Mouse (Mus musculus) Patski (cell line): ENCODE results near the gene Blvra. TPM values are rescaled to one million over a fixed set of nuclear protein-coding genes. Genes with fewer than 3 reads are reported as not detected.
"Not testable (repeated sequence)": the region's sequence is repeated elsewhere in the genome, so short reads cannot be mapped to it uniquely, and the experiment has no call there.

Experiments used
- ATAC-seq: fragments of 100-300 bp; one replicate; pipeline ENCODE4 v1.8.0; 2021
- CTCF ChIA-PET: fragments of 350-600 bp; sonication (Branson Sonifier 250); formaldehyde crosslinking; loops from one replicate; lab custom pipeline; 2022; ENCODE audit warnings: inconsistent platforms; lab: Charles Lee
- POLR2A ChIA-PET: fragments of 350-600 bp; sonication (Branson Sonifier 250); formaldehyde crosslinking; loops from one replicate; lab custom pipeline; 2022; ENCODE audit warnings: antibody characterized with exemption, inconsistent platforms; lab: Charles Lee
- DNase-seq: peaks from one replicate; pipeline ENCODE4 v3.0.0-alpha.2; 2011; ENCODE audit warnings: low read depth, low spot score
- H3K27me3 ChIP-seq: fragments of 371-371 bp; one replicate; pipeline ENCODE4 v1.5.1; 2021
- CTCF ChIP-seq: fragments of 100-300 bp; IDR thresholded peaks from one replicate; pipeline ENCODE4 v1.5.1; 2021
- in situ Hi-C: fragments of 300-500 bp; cut with MboI; formaldehyde crosslinking; loops from 3 replicates; pipeline ENCODE4 v1.11.1; 2018; ENCODE audit warnings: low pct_unique_long_range_greater_than_20kb, mixed read lengths
- polyA plus RNA-seq: library from polyadenylated mRNA; unstranded; gene quantifications from one replicate; pipeline ENCODE4 v1.2.3, GENCODE M21; 2021

Blvra gene
- polyA plus RNA-seq, 1 experiment from 2014 or later: 35.8 TPM

DNA sequence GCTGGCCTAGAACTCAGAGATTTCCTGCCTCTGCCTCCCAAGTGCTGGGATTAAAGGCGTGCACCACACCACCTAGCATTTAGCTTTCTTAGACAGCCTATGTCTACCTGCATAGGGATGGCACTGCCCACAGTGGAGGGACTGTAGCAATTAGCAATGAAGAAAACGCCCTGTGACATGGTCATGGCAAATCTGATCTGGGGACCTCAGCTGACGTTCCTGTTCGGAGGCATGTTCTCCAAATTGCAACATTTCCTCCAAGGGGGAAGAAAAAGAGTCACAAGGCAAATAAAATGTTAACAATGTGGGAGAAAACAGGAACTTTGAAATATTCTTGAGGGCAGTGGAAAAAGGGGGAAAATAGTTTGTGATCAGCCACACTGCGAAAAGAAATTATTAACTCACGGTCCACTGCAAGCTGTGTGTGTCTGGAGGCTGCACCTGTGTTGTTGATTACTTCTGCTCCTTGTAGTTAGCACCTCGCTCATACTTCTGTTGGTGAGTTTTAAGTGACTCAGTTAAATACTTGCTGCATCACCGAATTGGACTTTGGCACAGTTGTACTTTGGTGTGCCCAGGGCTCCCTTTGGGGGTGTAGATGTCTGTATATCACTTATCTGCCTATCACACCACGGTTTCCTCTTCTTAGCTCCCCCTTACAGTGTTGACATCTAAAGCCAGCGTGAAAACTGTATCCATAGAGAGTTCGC is 9.6 kb downstream of the Blvra start:
- in situ Hi-C loops: no loop called here
- no peaks in the 10 kb centered on the region for H3K27me3 ChIP-seq
- POLR2A ChIA-PET: interaction anchor here (0.5 kb wide), 1 partner anchor 81 kb away, joined by 3 read pairs; no protein-coding TSS in a partner anchor
- no peak for TF ChIP-seq CTCF
- CTCF ChIA-PET: interaction anchor here (1.7 kb wide), 1 partner anchor 9 kb away, joined by 5 read pairs; the partner anchor contains the start of gene Blvra
- no peak for DNase-seq
- ATAC-seq: no peak

GRCm38 (mm10) chr2:127080591-127081218 is 10.2 kb downstream of the Blvra start:
- no peak for TF ChIP-seq CTCF
- POLR2A ChIA-PET: no interaction called here
- no peaks in the 10 kb centered on the region for H3K27me3 ChIP-seq
- DNase-seq: no peak
- in situ Hi-C loops: no loop called here
- CTCF ChIA-PET: interaction anchor here (1.7 kb wide), 1 partner anchor 10 kb away, joined by 5 read pairs; the partner anchor contains the start of gene Blvra
- no peak for ATAC-seq

- ChIA-PET CTCF (no interaction called here), POLR2A (no interaction called here)
- TF ChIP-seq CTCF: no peak
- ATAC-seq (no peak), DNase-seq (no peak)
- in situ Hi-C loops: no loop called here
- no peaks in the 10 kb centered on the region for H3K27me3 ChIP-seq
Observed at GRCm38 (mm10) chr2:127086235-127086634, 15.8 kb downstream of the Blvra start.

GRCm38 (mm10) chr2:127090151-127090550 is 19.7 kb downstream of the Blvra start:
- in situ Hi-C loops, POLR2A ChIA-PET, CTCF ChIA-PET, ATAC-seq, H3K27me3 ChIP-seq, DNase-seq: not testable (repeated sequence)

- in situ Hi-C loops: no loop called here
- ATAC-seq (no peak), DNase-seq (no peak)
- no peak for TF ChIP-seq CTCF
- no peaks in the 10 kb centered on the region for H3K27me3 ChIP-seq
- POLR2A ChIA-PET: no interaction called here
- CTCF ChIA-PET: no interaction called here
Observed at GRCm38 (mm10) chr2:127092000-127092399, 21.5 kb downstream of the Blvra start.

- in situ Hi-C loops: no loop called here
- ATAC-seq (no peak), DNase-seq (no peak)
- ChIA-PET POLR2A (no interaction called here), CTCF (no interaction called here)
- no peaks in the 10 kb centered on the region for H3K27me3 ChIP-seq
- TF ChIP-seq CTCF: no peak
Observed at GRCm38 (mm10) chr2:127108986-127109385, 38.5 kb downstream of the Blvra start.

DNA sequence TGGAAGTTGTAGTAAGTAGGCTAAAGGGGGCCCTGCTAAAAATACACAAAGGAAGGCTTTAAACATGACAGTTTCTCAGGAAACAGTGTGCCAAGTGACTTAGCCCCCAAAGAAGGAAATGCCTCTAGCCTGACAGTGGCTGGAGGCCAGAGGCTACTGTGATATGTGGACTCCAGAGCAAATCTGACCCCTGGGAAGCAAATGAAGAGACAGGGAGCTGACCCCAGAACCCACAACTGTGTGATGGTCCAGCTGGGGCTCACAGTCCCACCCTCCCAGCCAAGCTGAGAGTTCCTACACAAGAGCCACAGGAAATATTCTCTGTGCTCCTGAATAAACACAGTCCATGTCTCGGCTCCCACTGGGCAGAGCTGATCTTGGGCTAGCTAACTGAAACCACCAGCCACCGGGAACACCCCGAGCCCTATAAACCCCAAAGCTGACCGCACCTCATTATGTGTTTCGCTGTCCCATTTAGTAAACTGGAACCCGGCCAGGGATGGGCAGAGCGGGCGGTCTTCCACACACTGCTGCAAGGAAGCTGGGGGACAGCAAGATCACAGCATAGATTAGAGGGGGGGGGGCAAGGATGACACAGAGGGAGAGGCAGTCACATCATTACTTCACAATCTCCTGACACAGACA is 51.2 kb downstream of the Blvra start:
- TF ChIP-seq CTCF: no peak
- ATAC-seq (no peak), DNase-seq (no peak)
- ChIA-PET CTCF (interaction anchor here (1.2 kb wide), 1 partner anchor 16 kb away, joined by 3 read pairs; no protein-coding TSS in a partner anchor), POLR2A (interaction anchor here (1.0 kb wide), 1 partner anchor 21 kb away, joined by 3 read pairs; the partner anchor contains the start of gene Itpripl1)
- in situ Hi-C loops: no loop called here
- no peaks in the 10 kb centered on the region for H3K27me3 ChIP-seq

DNA sequence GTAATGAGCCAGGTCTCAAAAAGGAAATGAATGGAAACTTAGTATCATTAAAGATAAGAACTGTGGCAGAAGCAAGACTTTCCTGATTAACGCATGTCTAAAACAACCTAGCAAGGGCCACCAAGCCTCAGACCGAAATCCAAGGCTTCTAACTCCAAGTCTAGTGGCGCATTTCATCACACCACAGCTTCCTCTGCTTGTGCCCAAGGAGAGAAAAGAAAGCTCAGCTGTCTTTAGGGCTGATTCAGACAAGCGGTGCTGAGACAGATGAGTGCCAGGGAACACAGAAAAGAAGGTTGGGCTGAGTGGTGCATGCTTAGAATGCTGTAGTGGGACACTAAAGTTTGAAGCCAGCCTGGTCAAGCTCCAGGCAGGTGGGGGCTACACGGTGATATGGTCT is 58.5 kb downstream of the Blvra start:
- TF ChIP-seq CTCF: no peak
- CTCF ChIA-PET: no interaction called here
- ATAC-seq (no peak), DNase-seq (no peak)
- POLR2A ChIA-PET: no interaction called here
- H3K27me3 ChIP-seq: no peaks in the 10 kb centered on the region
- in situ Hi-C loops: no loop called here

DNA sequence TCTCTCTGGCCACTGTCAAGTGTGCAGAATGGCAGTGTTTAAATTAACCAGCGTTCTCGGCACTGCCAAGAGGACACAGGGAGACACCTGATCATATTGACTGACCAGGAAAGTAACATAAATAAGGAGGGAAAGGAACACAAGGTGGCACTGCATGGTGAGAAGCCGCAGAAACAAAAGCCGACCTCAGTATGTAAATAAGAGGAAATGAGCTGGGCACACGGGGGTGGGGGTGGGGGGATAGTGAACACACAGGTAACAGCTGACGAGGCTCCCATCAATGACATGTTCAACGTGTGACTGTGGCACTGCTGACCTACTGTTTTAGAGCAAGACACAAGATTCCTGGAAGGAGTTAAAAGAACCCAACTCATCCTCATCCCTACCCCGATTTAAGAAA is 60.9 kb downstream of the Blvra start:
- H3K27me3 ChIP-seq: no peaks in the 10 kb centered on the region
- ChIA-PET CTCF (no interaction called here), POLR2A (no interaction called here)
- in situ Hi-C loops: no loop called here
- DNase-seq (no peak), ATAC-seq (no peak)
- TF ChIP-seq CTCF: no peak

GRCm38 (mm10) chr2:127133621-127134461 is 63.4 kb downstream of the Blvra start, which contains the start of gene Ncaph:
Gene Ncaph, minus strand, starts transcription at chr2:127133954.
- DNase-seq (peak; percentile 39), ATAC-seq (peak; percentile 64)
- ChIA-PET POLR2A (no interaction called here), CTCF (interaction anchor here (1.4 kb wide), 1 partner anchor 9 kb away, joined by 4 read pairs; no protein-coding TSS in a partner anchor)
- in situ Hi-C loops: no loop called here
- no peaks in the 10 kb centered on the region for H3K27me3 ChIP-seq
- no peak for TF ChIP-seq CTCF

- ChIA-PET POLR2A (interaction anchor here (0.7 kb wide), 1 partner anchor 87 kb away, joined by 9 read pairs; no protein-coding TSS in a partner anchor), CTCF (interaction anchor here (0.8 to 1.1 kb wide), 2 partner anchors 9 to 10 kb away, joined by 3 read pairs; no protein-coding TSS in a partner anchor)
- DNase-seq, ATAC-seq, in situ Hi-C loops, H3K27me3 ChIP-seq: not testable (repeated sequence)
Observed at GRCm38 (mm10) chr2:127135255-127135654, 64.8 kb downstream of the Blvra start.
